Mouse (Mus musculus): ENCODE measurements at regions not wholly inside any gene's neighbourhood (a gene's known extent, or its start where the extent isn't known, plus 50 kb on each side); places are given as distances from the start of the nearest gene placed in this dataset.

GRCm38 (mm10) chr1:185757376-185757775 is 302.7 kb downstream of the Slc30a10 start:
- Histone ChIP-seq H3K4me2 (ENCODE audit: low read depth, low read length) (no peak overlapping the region), H3K27ac (ENCODE audit: low read length) (no peak overlapping the region), H3K9me3 (replicated peaks; ENCODE audit: control insufficient read depth, low read length) (no peaks in the 10 kb centered on the region), H3K9ac (ENCODE audit: low read length) (no peak overlapping the region), H3K27me3 (ENCODE audit: control insufficient read depth, insufficient read depth, low read length) (no peaks in the 10 kb centered on the region), H3K4me3 (ENCODE audit: low read length) (no peak overlapping the region), H3K4me1 (ENCODE audit: control insufficient read depth, insufficient read depth, low read length) (no peaks in the 10 kb centered on the region), H3K36me3 (ENCODE audit: control insufficient read depth, insufficient read depth) (no peaks in the 10 kb centered on the region)
- ATAC-seq (replicated peaks; ENCODE audit: extremely low read depth, insufficient read depth, low FRiP score), result no peak
- 74% methylated on average over 2 of the region's 2 CpGs for WGBS

- no peaks in the 10 kb centered on the region for H3K9me3 ChIP-seq (replicated peaks; ENCODE audit: control insufficient read depth, low read length)
- H3K9ac ChIP-seq (ENCODE audit: low read length), result no peak overlapping the region
- no peaks in the 10 kb centered on the region for H3K36me3 ChIP-seq (ENCODE audit: control insufficient read depth, insufficient read depth)
- H3K27me3 ChIP-seq (ENCODE audit: control insufficient read depth, insufficient read depth, low read length), result no peaks in the 10 kb centered on the region
- no peaks in the 10 kb centered on the region for H3K4me1 ChIP-seq (ENCODE audit: control insufficient read depth, insufficient read depth, low read length)
- H3K4me3 ChIP-seq (ENCODE audit: low read length), result no peak overlapping the region
- no peak overlapping the region for H3K27ac ChIP-seq (ENCODE audit: low read length)
- no peak for ATAC-seq (replicated peaks; ENCODE audit: extremely low read depth, insufficient read depth, low FRiP score)
- H3K4me2 ChIP-seq (ENCODE audit: low read depth, low read length), result no peak overlapping the region
- 34% methylated on average over 3 of the region's 3 CpGs for WGBS
Observed at GRCm38 (mm10) chr1:185774202-185774601, 319.6 kb downstream of the Slc30a10 start.

- H3K27ac ChIP-seq (ENCODE audit: low read length), result no peak overlapping the region
- 78% methylated on average over 4 of the region's 4 CpGs for WGBS
- no peaks in the 10 kb centered on the region for H3K9me3 ChIP-seq (replicated peaks; ENCODE audit: control insufficient read depth, low read length)
- ATAC-seq (replicated peaks; ENCODE audit: extremely low read depth, insufficient read depth, low FRiP score), result no peak
- H3K4me1 ChIP-seq (ENCODE audit: control insufficient read depth, insufficient read depth, low read length), result no peaks in the 10 kb centered on the region
- H3K4me3 ChIP-seq (ENCODE audit: low read length), result no peak overlapping the region
- H3K4me2 ChIP-seq (ENCODE audit: low read depth, low read length), result no peak overlapping the region
- H3K9ac ChIP-seq (ENCODE audit: low read length), result no peak overlapping the region
- no peaks in the 10 kb centered on the region for H3K36me3 ChIP-seq (ENCODE audit: control insufficient read depth, insufficient read depth)
- no peaks in the 10 kb centered on the region for H3K27me3 ChIP-seq (ENCODE audit: control insufficient read depth, insufficient read depth, low read length)
Observed at GRCm38 (mm10) chr1:185779604-185780003, 325.0 kb downstream of the Slc30a10 start.

- 85% methylated on average over 3 of the region's 3 CpGs for WGBS
- Histone ChIP-seq H3K36me3 (ENCODE audit: control insufficient read depth, insufficient read depth) (no peaks in the 10 kb centered on the region), H3K27me3 (ENCODE audit: control insufficient read depth, insufficient read depth, low read length) (no peaks in the 10 kb centered on the region), H3K4me1 (ENCODE audit: control insufficient read depth, insufficient read depth, low read length) (no peaks in the 10 kb centered on the region), H3K27ac (ENCODE audit: low read length) (no peak overlapping the region), H3K4me2 (ENCODE audit: low read depth, low read length) (no peak overlapping the region), H3K9me3 (replicated peaks; ENCODE audit: control insufficient read depth, low read length) (no peaks in the 10 kb centered on the region), H3K9ac (ENCODE audit: low read length) (no peak overlapping the region), H3K4me3 (ENCODE audit: low read length) (no peak overlapping the region)
- no peak for ATAC-seq (replicated peaks; ENCODE audit: extremely low read depth, insufficient read depth, low FRiP score)
Observed at GRCm38 (mm10) chr1:185802156-185802555, 315.0 kb downstream of the Lyplal1 start.

GRCm38 (mm10) chr1:185814901-185815300 is 302.2 kb downstream of the Lyplal1 start:
- H3K4me1 ChIP-seq (ENCODE audit: control insufficient read depth, insufficient read depth, low read length), result no peaks in the 10 kb centered on the region
- no peak overlapping the region for H3K4me2 ChIP-seq (ENCODE audit: low read depth, low read length)
- no peak overlapping the region for H3K9ac ChIP-seq (ENCODE audit: low read length)
- ATAC-seq (replicated peaks; ENCODE audit: extremely low read depth, insufficient read depth, low FRiP score), result no peak
- no peak overlapping the region for H3K27ac ChIP-seq (ENCODE audit: low read length)
- H3K4me3 ChIP-seq (ENCODE audit: low read length), result no peak overlapping the region
- no peaks in the 10 kb centered on the region for H3K9me3 ChIP-seq (replicated peaks; ENCODE audit: control insufficient read depth, low read length)
- no peaks in the 10 kb centered on the region for H3K27me3 ChIP-seq (ENCODE audit: control insufficient read depth, insufficient read depth, low read length)
- 71% methylated on average over 3 of the region's 3 CpGs for WGBS
- H3K36me3 ChIP-seq (ENCODE audit: control insufficient read depth, insufficient read depth), result no peaks in the 10 kb centered on the region

- no peaks in the 10 kb centered on the region for H3K36me3 ChIP-seq (ENCODE audit: control insufficient read depth, insufficient read depth)
- 44% methylated on average over 5 of the region's 5 CpGs for WGBS
- H3K4me2 ChIP-seq (ENCODE audit: low read depth, low read length), result no peak overlapping the region
- H3K9ac ChIP-seq (ENCODE audit: low read length), result no peak overlapping the region
- H3K9me3 ChIP-seq (replicated peaks; ENCODE audit: control insufficient read depth, low read length), result no peaks in the 10 kb centered on the region
- no peak overlapping the region for H3K27ac ChIP-seq (ENCODE audit: low read length)
- ATAC-seq (replicated peaks; ENCODE audit: extremely low read depth, insufficient read depth, low FRiP score), result no peak
- no peak overlapping the region for H3K4me3 ChIP-seq (ENCODE audit: low read length)
- no peaks in the 10 kb centered on the region for H3K27me3 ChIP-seq (ENCODE audit: control insufficient read depth, insufficient read depth, low read length)
- H3K4me1 ChIP-seq (ENCODE audit: control insufficient read depth, insufficient read depth, low read length), result no peaks in the 10 kb centered on the region
Observed at GRCm38 (mm10) chr1:185819044-185819443, 298.1 kb downstream of the Lyplal1 start.

- WGBS, result 72% methylated on average over 8 of the region's 8 CpGs
- no peaks in the 10 kb centered on the region for H3K9me3 ChIP-seq (replicated peaks; ENCODE audit: control insufficient read depth, low read length)
- no peak overlapping the region for H3K4me3 ChIP-seq (ENCODE audit: low read length)
- no peak overlapping the region for H3K9ac ChIP-seq (ENCODE audit: low read length)
- H3K4me1 ChIP-seq (ENCODE audit: control insufficient read depth, insufficient read depth, low read length), result no peaks in the 10 kb centered on the region
- no peak overlapping the region for H3K27ac ChIP-seq (ENCODE audit: low read length)
- H3K4me2 ChIP-seq (ENCODE audit: low read depth, low read length), result no peak overlapping the region
- ATAC-seq (replicated peaks; ENCODE audit: extremely low read depth, insufficient read depth, low FRiP score), result no peak
- no peaks in the 10 kb centered on the region for H3K27me3 ChIP-seq (ENCODE audit: control insufficient read depth, insufficient read depth, low read length)
- H3K36me3 ChIP-seq (ENCODE audit: control insufficient read depth, insufficient read depth), result no peaks in the 10 kb centered on the region
Observed at GRCm38 (mm10) chr1:185822241-185822640, 294.9 kb downstream of the Lyplal1 start.

GRCm38 (mm10) chr1:185823226-185823625 is 293.9 kb downstream of the Lyplal1 start:
- no peak overlapping the region for H3K4me3 ChIP-seq (ENCODE audit: low read length)
- no peak overlapping the region for H3K27ac ChIP-seq (ENCODE audit: low read length)
- H3K4me1 ChIP-seq (ENCODE audit: control insufficient read depth, insufficient read depth, low read length), result no peaks in the 10 kb centered on the region
- H3K27me3 ChIP-seq (ENCODE audit: control insufficient read depth, insufficient read depth, low read length), result no peaks in the 10 kb centered on the region
- ATAC-seq (replicated peaks; ENCODE audit: extremely low read depth, insufficient read depth, low FRiP score), result no peak
- H3K9ac ChIP-seq (ENCODE audit: low read length), result no peak overlapping the region
- 81% methylated on average over 4 of the region's 4 CpGs for WGBS
- no peaks in the 10 kb centered on the region for H3K9me3 ChIP-seq (replicated peaks; ENCODE audit: control insufficient read depth, low read length)
- no peaks in the 10 kb centered on the region for H3K36me3 ChIP-seq (ENCODE audit: control insufficient read depth, insufficient read depth)
- no peak overlapping the region for H3K4me2 ChIP-seq (ENCODE audit: low read depth, low read length)

GRCm38 (mm10) chr1:185823956-185824355 is 293.2 kb downstream of the Lyplal1 start:
- no peak overlapping the region for H3K4me2 ChIP-seq (ENCODE audit: low read depth, low read length)

GRCm38 (mm10) chr1:185827986-185828385 is 289.1 kb downstream of the Lyplal1 start:
- Histone ChIP-seq H3K27me3 (ENCODE audit: control insufficient read depth, insufficient read depth, low read length) (no peaks in the 10 kb centered on the region), H3K9me3 (replicated peaks; ENCODE audit: control insufficient read depth, low read length) (no peaks in the 10 kb centered on the region), H3K36me3 (ENCODE audit: control insufficient read depth, insufficient read depth) (no peaks in the 10 kb centered on the region), H3K4me1 (ENCODE audit: control insufficient read depth, insufficient read depth, low read length) (no peaks in the 10 kb centered on the region), H3K9ac (ENCODE audit: low read length) (no peak overlapping the region), H3K27ac (ENCODE audit: low read length) (no peak overlapping the region), H3K4me2 (ENCODE audit: low read depth, low read length) (no peak overlapping the region), H3K4me3 (ENCODE audit: low read length) (no peak overlapping the region)
- 47% methylated on average over 2 of the region's 2 CpGs for WGBS
- ATAC-seq (replicated peaks; ENCODE audit: extremely low read depth, insufficient read depth, low FRiP score), result no peak

More at GRCm38 (mm10) chr1:185823956-185824355, 293.2 kb downstream of the Lyplal1 start:
- ATAC-seq (replicated peaks; ENCODE audit: extremely low read depth, insufficient read depth, low FRiP score), result no peak
- Histone ChIP-seq H3K9me3 (replicated peaks; ENCODE audit: control insufficient read depth, low read length) (no peaks in the 10 kb centered on the region), H3K27ac (ENCODE audit: low read length) (no peak overlapping the region), H3K4me3 (ENCODE audit: low read length) (no peak overlapping the region), H3K9ac (ENCODE audit: low read length) (no peak overlapping the region), H3K4me1 (ENCODE audit: control insufficient read depth, insufficient read depth, low read length) (no peaks in the 10 kb centered on the region), H3K27me3 (ENCODE audit: control insufficient read depth, insufficient read depth, low read length) (no peaks in the 10 kb centered on the region), H3K36me3 (ENCODE audit: control insufficient read depth, insufficient read depth) (no peaks in the 10 kb centered on the region)
- 46% methylated on average over 5 of the region's 5 CpGs for WGBS
